Mouse (Mus musculus) kidney, postnatal 14 days (tissue): ENCODE measurements around the gene B430306N03Rik.

Source experiments
- DNase-seq: peaks from one replicate; pipeline ENCODE4 v3.0.0; 2022; ENCODE audit warnings: mixed read lengths

B430306N03Rik gene

DNA sequence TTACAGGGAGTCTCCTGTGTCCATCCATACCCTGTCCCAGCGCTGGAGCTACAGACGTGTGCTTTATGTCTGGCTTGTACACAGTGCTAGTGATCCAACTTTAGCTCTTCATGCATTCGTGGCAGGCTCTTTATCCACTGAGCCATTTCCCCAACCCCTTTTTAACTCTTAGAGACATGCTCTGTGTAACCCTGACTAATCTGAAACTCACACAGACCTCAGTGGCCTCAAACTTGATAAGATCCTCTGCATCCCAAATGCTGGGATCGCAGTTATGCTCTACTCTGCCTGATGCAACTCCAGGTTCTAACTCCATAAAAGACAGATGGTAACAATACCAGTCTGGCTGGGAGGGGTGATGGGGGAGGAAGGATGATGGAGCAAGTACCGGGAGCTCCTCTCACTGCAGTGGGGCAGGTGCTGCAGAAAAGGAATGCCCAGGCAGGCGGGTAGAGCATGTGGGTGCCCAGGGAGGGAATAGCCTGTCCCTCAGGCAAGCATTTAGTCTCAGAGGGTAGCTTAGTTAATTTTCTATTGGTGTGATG lies 47.6 kb downstream of the B430306N03Rik start:
- no peak for DNase-seq

- DNase-seq, result no peak
These were observed 49.7 kb downstream of the B430306N03Rik start for GRCm38 (mm10) chr17:48365511-48366155.

DNA sequence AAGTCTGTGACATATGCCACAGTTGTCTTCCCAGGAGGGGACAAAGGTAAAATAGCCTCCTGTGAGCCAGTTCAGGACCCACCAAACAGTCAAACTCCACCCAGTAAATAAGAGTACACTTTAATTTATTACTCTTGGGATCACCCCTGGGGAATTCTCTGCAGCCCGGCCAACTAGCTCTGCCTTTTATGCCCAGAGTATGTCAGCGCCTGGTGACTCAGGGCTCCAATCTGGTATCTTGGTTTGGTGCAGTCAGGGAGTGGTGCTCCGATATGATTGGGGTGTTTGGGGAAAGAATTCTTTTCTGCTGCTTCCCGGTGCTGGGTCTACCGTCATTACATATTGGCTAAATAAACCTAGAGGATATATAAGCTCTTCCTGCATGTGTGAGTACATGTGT lies 50.9 kb downstream of the B430306N03Rik start:
- no peak for DNase-seq

DNA sequence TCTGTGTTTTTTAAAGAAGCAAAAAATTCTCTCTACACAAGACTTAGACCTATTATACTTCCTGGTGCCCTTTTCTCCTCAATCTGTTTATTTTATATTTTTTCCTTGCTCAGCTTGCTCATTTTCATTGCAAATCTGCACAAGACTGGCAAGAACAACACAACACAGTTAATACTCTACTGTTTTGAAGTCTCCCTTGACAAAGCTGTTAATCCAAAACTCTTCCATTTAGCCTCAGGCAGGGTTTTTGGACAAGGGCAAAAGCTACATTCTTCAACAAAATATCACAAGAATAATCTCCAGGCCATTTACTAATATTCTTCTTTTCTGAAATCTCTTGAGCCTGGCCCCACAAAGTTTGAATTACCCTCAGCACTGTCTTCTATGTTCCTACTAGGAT lies 55.7 kb downstream of the B430306N03Rik start:
- DNase-seq, result no peak

DNA sequence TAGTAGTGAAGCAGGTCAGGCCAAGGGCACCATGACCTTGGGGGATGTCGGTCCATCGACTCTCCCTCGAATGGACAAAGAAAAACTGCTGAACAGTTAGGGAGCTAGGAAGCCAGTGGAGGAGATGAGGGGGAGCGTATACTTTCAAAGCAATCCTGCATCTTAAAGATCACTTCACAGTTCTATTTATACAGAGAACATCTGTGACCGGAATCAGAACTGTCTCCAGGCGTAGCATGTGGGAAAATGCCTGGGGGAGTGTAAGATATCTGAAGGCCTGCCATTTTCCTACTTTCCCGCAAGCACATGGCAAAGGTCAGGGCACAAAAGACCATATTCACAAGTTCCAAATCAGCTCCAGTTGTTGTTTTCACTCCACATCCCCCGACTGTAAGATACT lies 57.0 kb downstream of the B430306N03Rik start:
- DNase-seq, result no peak

DNA sequence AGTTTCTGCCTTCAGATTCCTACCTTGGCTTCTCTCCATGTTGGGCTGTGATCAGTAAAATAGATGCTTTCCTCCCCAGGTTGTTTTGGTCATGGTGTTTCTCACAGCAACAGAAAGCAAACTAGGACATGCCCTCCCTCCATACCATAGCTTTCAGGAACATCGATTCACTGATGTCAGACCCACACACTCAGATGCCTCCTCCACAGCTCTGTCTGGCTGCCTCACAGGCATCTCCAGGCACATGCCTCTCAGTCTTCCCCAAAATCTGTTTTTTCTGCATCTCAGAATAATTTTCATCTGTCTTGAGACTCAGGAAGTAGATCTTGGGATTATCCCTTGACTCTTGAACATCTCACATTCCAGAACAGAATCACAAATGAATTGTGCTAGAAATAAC lies 60.2 kb downstream of the B430306N03Rik start:
- DNase-seq, result no peak
